Mouse (Mus musculus) layer of hippocampus, postnatal 10 days (tissue): ENCODE results near the gene Atp8b3. TPM values are rescaled to one million over a fixed set of nuclear protein-coding genes. Genes with fewer than 3 reads are reported as not detected.
A peak's percentile ranks its signal among the peaks of the same experiment; 100 is the strongest.

ENCODE experiments used
- DNase-seq, 2 experiments: peaks; one replicate each; pipeline ENCODE4 v3.0.0; 2021; ENCODE audit warnings: low spot score in 2 of 2
- total RNA-seq, 2 experiments: library from RNA; stranded (reverse); gene quantifications; 2 replicates each; pipeline ENCODE4 v1.2.3; 2021

Atp8b3 gene
- total RNA-seq, 2 experiments from 2014 or later, result 0.21 to 0.38 TPM

DNA sequence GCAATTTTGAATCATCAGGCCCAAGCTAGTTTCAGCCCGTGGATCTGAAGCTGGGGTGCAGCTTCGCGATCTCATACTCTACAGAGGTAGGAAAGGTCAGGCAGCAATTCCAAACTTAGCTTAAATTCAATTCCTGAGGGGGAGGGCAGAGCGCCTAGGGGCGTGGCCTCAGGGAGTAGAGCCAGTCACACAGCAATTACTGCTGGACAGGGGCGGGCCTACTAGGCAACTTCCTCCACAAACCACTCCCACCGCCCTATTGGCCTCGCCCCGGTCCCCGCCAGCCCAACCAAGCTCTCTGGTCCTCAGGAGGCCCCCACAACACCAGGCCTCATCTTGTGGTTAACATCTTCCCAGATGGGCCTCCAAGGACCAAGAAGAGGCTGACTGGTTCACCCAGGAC is 30.7 kb upstream of the Atp8b3 start:
- no peak for DNase-seq

DNA sequence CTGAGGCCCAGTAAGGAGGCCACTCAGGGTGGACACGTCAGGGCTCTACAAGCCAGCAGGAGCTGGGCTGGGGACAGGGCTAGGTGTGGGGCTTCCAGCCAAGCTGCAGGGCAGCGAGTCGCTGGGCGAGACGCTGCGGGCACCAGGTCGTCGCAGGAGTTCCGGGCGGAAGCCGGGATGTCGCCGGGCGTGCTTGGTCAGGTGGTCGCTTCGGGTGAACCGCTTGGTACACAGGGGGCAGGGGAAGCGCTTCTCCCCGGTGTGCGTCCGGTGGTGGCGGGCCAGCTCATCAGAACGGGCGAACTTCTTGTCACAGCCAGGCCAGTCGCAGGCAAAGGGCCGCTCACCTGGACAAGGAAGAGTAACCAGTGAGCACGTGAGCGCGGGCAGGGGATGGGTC is 30.0 kb upstream of the Atp8b3 start:
- DNase-seq, result no peak

DNA sequence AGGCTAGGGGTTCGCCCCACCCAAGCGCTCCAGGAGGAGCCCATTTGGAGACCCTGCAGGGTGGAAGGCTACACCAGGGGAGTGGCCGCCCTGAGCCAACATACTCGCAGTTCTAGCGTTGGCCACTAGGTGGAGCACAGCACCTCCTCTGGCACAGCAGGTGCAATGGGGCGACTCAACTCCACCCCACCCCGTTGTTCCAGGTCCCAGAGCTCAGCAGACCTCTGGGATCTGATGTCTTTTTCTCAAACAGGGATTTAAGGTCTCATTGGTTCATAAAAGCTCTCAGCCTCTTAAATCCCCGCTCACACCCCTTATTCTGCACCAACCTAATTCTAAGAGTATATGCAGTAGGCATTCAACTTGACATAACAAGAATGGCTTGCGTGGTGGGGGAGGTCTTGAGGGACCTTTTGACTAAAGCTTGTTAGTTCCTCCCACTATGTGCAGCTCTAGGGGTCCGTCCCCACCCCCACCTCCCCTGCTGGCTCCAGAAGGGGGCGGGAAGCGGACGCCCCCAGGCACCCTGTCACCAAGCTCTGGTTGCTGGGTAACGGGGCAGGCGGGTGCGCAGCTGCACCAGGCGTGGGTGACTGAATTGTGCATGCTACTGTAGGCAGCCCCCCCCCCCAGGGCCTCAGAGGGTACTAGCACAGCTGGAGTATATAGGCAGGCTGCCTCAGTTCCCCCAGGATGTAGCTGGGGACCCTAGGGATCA is 27.6 kb upstream of the Atp8b3 start:
- peak; percentile 96 to 97 for DNase-seq

DNA sequence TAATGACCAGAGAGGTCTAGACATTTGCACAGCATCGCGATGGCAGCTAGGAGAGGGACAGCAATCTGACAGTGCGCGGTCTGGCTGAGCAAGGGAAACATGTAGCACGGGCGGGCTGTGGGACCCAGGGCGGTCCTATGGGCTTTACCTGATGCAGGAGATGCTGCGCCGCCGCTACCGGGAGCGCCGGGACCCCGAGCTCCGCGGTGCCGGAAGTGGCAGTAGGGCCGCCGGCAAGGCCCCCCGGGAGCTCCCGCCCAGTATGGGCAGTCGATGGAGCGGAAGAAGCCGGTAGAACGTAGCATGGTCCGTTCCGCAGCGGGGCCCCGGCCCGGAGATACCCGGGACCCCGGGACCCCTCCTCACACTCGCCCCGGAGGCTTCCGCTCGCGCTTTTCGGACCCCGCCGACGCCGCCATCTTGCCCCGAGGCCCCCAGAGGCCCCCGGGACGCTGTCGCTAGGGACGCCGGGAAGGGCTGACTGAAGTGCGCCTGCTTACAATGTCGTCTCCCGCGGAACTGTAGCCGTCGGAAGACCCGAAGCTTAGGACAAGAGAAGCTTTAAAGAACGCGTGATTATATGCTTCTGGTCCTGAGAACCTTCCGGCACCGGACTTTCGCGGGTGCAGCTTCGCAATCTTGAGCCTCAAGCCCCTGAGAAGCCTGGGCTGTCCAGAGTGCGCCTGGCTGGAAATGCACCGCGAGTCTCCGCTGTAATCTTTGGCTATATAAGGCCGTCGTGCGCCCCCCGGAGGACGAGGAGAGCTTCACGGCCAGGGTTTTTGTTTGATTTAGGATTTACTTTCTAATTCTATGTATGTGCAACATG is 22.4 kb upstream of the Atp8b3 start, which contains the start of gene Rexo1:
Gene Rexo1, minus strand, starts transcription at position 445 of the 829 bp plus-strand sequence.
- DNase-seq, result peak; percentile 92 to 96

DNA sequence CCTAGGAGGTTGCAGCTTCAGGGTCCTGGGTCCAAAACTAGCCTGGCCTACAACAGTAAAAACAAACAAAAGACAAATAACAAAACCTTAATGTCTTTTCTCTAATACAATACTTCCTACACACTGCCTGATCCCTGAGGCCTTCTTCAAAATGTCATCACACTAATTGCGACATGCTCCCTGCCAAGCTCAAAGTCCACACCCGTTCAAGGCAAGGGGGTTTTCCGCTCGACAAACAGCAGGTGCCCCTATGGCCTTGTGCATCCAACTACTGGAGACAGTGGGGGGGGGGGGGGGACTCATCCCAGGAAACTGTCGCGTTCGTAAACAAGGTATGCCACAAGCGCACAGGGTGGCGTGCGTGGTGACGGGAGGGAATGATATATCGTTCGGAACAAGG is 21.7 kb upstream of the Atp8b3 start:
- no peak for DNase-seq

DNA sequence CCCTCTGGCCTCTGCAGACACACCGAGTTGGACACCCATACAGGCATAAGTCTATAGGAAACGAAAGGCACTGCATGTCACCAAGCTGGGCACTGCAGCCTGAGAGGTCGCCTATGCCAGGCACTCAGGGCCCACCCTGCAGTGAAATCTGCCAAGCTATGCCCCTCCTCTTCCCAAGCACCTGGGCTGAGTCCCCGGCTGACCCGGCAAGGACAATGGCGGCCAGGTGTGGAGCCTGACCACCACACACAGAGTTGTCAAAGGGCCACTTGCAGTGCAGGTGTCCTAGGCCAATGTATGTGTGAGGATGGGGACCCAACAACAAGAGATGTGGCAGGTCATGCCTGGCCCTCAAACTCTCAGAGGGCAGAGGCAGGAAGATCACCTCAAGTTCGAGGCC is 20.5 kb upstream of the Atp8b3 start:
- no peak for DNase-seq

DNA sequence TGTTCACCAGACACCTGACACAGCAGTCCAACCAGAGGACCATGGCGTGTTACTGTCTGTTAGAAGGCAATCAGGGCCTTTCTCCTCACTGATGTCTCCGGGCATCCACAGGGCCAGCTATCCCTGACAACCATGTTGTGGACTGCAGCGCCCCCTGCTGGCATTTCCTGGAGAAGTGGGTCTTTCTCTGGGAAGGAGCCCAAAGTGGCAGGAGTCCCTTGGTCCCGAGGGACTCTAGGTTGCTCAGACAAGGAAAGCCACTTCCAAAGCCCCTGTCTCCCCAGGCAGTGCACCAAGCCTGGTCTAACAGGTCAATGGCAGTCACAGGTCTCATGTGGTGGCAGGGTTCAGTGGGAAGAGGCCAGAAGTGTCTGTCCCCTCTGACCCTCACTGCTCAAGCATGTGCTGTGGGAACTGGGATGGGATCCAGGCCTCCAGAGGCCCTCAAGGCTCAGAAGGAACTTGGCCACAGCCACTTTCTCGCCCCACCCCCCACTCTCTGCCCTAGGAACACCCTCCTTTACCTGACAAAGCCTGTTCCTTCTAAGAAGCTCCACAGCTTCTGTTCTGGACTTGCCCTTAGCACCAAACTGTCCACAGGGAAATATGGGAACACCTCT is 18.5 kb upstream of the Atp8b3 start:
- DNase-seq, result peak; percentile 86 to 87

DNA sequence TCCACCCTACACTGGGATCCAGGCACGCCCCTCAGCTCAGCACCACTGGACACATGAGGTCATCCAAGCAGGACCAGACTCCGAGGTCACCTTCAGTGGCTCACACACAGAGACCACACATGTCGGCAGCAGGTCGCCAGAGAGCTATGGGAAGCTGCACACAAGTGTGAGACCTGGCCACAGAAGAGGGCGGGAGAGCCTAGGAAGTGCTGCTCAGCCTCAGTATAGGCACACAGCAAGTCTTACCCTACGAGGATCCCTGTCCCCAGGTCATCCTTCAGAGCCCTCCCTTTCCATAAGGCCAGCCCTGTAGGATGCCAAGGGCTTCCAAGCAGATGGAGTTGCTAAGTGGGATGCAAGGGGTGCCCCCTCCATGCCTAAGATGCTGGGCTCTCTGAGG is 15.1 kb upstream of the Atp8b3 start:
- DNase-seq, result no peak

DNA sequence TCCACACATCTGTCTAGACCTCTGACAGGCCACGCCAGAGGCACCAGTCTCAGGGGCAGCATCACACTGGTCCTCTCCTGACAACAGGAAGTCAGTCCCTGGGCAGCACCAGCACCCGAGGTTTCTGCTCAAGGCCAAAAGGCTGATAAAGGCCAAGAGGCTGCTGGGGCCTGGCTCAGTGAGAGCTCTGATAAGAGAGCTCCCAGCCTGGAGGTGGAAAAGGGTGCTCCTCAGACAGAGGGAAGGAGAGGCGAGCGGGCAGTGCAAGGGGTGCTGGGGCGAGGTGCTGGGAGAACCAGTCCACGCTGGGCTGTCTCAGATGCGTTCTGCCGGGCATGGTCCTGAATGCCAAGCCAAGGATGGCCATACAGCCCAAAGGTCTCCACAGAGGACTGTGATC is 14.7 kb upstream of the Atp8b3 start:
- DNase-seq, result no peak

DNA sequence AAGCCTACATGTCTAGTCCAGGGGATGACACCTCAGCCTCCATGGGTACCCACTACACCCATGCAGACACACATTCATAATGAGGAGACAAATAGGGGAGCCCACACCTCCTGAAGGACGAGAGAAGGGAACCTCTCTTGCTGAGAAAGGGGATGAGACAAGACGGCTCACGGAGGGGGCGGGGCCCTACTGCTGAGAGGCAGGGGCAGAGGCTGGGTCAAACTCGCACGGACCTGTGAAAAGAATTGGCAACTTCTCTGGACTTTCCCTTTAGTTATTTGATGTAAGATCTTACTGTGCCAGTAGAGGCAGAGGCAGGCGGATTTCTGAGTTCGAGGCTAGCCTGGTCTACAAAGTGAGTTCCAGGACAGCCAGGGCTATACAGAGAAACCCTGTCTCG is 13.4 kb upstream of the Atp8b3 start:
- no peak for DNase-seq

DNA sequence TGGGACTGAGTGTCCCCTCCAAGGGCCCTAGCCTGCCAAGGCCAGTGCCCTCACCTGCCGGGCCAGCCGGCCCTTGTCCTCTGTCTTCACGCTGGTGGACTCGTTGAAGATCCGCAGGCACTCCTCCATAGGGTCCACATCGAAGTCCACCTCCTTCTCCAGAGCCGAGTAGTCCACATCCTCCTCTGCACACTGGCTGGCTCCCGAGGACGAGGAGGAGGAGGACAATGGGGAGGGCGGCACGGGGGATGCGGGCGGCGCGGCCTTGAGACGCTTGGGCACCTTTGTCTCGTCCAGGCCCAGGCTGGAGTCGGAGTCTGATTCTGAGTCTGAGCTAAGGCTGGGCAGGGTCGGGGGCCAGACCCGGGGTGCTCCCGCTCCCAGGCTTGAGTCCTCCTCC is 10.4 kb upstream of the Atp8b3 start:
- no peak for DNase-seq

DNA sequence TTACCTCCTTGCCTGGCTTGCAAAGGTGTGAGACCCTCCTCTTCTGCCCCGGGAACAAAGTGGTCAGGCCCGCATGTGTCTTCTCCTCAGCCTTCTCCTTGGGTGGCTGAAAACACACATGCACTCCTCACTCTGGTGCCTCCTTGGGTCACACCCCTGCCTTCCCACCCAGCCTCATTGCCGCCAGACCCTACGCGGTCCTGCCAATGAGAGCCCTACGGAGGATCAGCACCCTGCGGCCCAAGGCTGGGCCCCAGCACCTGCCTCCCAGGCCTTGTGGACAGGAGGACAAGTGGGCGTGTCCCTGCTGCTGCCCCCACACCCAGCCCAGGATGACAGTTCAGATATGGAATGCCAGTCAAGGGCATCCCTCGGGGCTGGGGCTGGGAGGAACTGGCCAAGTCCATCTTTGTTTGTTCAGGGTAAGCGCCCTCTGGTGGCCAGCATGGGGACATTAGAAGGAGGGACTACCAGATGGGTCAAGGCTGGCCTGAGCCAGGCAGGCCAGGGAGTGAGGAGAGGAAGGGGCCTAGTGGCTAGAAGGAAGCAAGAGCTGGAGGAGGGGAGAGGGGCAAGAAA is 9.6 kb upstream of the Atp8b3 start:
- peak; percentile 69 to 76 for DNase-seq

DNA sequence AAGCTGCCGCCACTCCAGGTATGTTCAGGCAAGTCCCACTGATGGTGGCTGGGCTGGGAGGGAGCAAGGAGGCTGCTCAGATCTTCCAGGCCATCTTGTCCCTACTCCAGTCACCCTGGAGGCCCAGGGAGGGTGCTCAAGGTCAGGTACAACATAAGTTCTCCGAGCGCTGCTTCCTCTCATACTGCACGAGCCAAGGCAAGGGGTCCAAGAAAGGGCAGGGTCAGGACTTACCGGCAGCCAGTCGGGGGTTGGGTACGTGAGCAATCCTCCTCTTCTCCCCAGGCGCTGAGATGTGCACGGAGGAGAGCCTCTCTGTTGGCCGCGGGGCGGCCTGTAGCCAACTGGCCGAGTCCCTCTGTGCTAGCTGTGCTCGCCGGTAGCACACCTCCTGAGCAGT is 8.6 kb upstream of the Atp8b3 start:
- no peak for DNase-seq

DNA sequence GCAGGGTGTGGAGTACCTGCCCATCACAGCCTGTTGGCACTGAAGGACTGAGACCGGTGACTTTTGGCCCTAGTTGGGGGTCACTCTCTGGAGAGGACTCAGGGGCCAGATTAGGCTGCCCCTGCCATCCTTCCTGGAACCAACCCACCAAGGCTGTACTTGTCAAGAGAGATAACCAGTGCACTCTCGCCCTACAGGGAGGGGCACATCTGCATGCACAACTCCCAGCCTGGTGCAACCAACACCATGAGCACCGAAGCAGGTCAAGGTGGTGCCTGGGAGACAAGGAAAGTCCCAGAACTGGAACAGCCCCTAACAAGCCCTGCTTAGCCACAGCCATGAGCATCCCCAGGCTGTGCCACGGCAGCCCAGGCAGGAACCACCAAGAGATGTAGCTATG is 8.0 kb upstream of the Atp8b3 start:
- no peak for DNase-seq

DNA sequence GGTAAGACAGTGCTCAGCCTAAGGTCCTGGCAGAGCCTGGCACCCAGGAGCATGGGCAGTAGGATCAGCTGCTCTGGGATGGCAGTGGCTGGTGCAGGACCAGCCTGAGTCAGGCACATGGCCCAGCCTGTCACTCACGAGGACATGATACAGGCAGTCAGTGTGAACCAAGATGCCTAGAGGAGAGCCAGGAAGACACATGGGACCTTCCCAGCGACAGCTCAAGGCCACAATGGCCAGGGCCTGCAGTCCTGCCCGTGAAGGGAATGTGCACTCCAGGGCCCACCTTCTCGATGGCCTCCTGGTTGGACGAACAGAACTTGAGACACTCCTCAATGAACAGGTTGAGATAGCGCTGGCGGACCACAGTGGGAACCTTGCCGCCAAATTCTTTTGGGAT is 6.7 kb upstream of the Atp8b3 start:
- DNase-seq, result no peak

DNA sequence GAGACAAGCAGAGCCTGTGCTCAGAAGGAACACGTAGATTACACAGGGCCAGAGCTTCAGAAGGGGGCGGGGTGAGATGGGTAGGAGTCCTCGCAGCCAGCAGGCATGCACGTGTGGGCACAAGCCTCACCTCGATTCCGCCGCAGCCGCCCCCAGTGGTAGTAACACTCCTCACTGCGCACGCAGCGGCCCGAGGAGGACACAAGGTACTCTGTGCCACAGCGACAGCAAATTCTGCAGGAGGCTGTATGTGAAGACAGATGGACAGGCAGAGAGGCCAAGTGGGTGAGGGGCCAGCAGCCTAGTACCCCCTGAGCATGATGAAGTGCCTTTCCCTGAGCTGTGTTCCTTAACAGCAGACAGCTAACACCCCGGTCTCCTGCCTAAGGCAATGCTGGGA is 4.9 kb upstream of the Atp8b3 start:
- no peak for DNase-seq

DNA sequence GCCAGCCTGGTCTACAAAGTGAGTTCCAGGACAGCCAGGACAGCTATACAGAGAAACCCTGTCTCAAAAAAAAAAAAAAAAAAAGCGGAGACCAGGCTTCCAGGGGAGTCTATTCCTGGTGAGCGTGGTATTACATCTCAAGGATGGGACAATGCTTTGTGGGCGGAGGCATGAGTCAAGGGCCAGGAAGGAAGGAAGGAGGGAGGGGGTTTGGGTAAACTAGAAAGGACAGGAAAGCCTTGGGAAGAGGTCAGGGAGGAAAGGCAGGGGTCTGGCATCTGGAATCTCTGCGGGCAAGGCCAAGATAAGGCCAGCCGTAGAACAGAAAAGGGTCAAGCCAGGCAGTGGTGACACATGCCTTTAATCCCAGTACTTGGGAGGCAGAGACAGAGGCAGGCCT is 569 bp upstream of the Atp8b3 start:
- no peak for DNase-seq

DNA sequence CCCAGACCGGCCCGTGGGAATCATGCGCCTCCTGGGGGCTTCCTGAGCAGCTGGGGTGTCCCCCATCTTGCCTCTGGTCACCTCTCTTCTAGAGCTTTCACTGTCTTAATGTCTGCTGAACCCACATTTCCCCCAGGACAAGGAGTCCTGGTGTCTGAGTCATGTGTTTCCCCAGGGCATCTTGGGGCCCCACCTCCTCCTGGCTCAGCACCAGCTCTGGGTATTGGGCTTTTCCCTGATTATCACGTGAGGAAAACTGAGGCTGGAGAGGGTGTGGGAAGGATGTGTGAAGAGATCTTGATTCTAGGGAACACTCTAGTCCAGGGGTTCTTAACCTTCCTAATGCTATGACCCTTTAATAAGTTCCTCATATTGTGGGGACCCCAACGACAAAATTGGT is 744 bp downstream of the Atp8b3 start:
- no peak for DNase-seq

DNA sequence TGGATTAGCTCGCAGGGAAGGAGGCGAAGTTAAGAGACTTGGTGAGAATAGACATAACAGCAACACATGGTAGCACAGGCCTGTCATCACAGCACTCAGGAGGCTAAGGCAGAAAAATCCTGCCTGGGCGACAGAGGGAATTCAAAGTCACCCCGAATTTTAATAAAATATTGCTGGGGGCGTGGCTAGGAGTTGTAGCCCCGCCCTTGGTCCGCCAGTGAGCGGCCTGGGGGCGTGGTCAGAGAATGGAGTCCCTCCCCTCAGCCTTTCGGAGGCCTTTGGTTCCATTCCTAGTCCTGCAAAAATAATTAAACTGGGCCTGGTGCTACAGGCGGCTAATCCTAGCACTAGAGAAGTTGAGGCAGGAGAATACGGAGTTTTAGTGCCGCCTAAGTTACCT is 3.2 kb downstream of the Atp8b3 start:
- no peak for DNase-seq

DNA sequence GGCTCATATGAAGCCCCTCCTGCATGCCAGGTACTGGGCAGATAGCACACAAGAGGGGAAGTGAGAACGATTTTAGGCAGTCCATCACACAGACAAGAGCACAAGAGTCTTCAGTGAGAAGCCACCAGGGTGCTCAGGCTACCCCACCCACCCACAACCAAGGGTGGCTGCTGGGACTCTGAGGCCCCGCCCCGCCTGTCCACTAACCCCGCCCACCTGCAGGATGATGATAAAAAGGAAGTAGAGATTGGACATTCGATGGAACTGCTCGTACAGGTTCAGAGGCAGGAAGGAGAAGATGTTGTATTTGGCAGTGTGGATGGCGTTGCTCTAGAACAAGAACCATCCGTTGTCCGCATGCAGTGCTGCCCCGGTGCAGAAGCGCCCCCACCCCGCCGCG is 3.9 kb downstream of the Atp8b3 start:
- no peak for DNase-seq

DNA sequence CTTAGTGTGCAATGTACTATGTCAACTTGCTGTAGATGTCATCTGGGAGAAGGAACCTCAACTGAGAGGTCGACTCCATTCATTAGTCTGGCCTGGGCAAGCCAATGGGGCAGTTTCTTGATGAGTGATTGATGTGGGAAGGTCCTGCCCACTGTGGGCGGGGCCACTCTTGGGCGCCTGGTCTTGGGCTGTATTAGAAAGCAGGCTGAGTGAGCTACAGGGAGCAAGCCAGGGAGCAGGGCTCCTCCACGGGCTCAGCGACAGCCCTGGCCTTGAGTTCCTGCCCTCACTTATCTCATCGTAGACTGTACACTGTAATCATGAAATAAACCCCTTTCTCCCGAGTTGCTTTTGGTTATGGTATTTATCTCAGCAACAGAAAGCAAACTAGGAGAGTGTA is 5.2 kb downstream of the Atp8b3 start:
- DNase-seq, result no peak

DNA sequence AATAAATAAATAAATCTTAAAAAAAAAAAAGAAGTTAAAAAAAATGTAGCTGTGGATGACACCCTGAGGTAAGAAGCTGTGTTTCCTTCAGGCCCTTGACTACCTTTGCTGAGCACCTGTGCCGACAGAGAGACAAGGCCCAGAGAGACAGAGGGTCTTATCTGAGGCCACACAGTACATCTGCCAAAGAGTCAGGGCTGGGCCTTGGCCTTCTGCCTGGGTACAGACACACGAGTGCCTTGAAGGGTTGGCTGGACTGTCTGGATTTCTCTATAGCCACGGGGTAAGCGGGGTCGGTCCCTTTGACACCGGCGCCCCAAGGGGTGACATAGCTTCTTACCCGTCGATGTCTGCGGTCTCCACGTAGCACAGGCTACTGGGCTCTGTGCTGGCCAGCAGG is 6.1 kb downstream of the Atp8b3 start:
- DNase-seq, result no peak
